21 mouse cellular contexts compared by ENCODE assay signal in genomic region chr9:121694736-121695135, GRCm38 (mm10). TPM values are rescaled to one million over a fixed set of nuclear protein-coding genes. Genes with fewer than 3 reads are reported as not detected.
"Had no signal": no experiment of that assay in that cellular context is flagged by ENCODE, and none has a peak within 500 bp of the region (broad histone marks: within the 10 kb centered on the region; RNA-seq: fewer than 3 reads in every experiment).

No protein-coding gene starts in this region.

- H3K4me3 ChIP-seq: midbrain, embryonic 10.5 days; midbrain, embryonic 12.5 days; myocyte; neural tube, embryonic 13.5 days; neural tube, embryonic 15.5 days; stomach, embryonic 15.5 days had no signal

- H3K9ac ChIP-seq: liver, embryonic 14.5 days; lung, embryonic 14.5 days; midbrain, embryonic 12.5 days; neural tube, embryonic 13.5 days; neural tube, embryonic 15.5 days; stomach, embryonic 15.5 days had no signal

- ATAC-seq: midbrain, embryonic 16.5 days had no signal

- H3K9me3 ChIP-seq: midbrain, embryonic 12.5 days; neural tube, embryonic 13.5 days; neural tube, embryonic 15.5 days; stomach, embryonic 15.5 days had no signal

- H3K27me3 ChIP-seq: midbrain, embryonic 12.5 days; neural tube, embryonic 13.5 days; neural tube, embryonic 15.5 days; stomach, embryonic 15.5 days had no signal

- H3K4me1 ChIP-seq: stomach, embryonic 15.5 days had no signal

- H3K4me2 ChIP-seq: liver, embryonic 11.5 days; lung, embryonic 14.5 days; midbrain, embryonic 12.5 days; neural tube, embryonic 13.5 days; neural tube, embryonic 15.5 days; stomach, embryonic 15.5 days had no signal

- H3K27ac ChIP-seq: liver, embryonic 14.5 days; midbrain, embryonic 10.5 days; midbrain, embryonic 12.5 days; neural tube, embryonic 13.5 days; neural tube, embryonic 15.5 days; stomach, embryonic 15.5 days; stomach, postnatal 0 days had no signal

- DNase-seq: lung, embryonic 14.5 days; lung, postnatal 14 days; midbrain, embryonic 14.5 days; right cerebral cortex, postnatal 14 days; thymus, adult 2 months; thymus, postnatal 25 days; thymus, postnatal 4 days had no signal

RNA-seq across cellular contexts. Expression of gene Vipr1, which starts 52.2 kb away (rescaled TPM):
- total RNA-seq: megakaryocyte-erythroid progenitor cell, adult 5-6 weeks had no signal

RNA-seq across cellular contexts. Expression of gene Lyzl4, which starts 52.8 kb away (rescaled TPM):
- total RNA-seq: megakaryocyte, adult 5-6 weeks; megakaryocyte-erythroid progenitor cell, adult 5-6 weeks had no signal
- polyA plus RNA-seq: liver, embryonic 11.5 days; lung, embryonic 14.5 days; lung, embryonic 16.5 days; midbrain, embryonic 10.5 days; midbrain, embryonic 12.5 days; midbrain, embryonic 14.5 days; midbrain, embryonic 16.5 days; myocyte; neural tube, embryonic 11.5 days; neural tube, embryonic 13.5 days; neural tube, embryonic 15.5 days had no signal
